Comparison of ENCODE assay signal across 12 mouse cellular contexts in the genomic region with DNA sequence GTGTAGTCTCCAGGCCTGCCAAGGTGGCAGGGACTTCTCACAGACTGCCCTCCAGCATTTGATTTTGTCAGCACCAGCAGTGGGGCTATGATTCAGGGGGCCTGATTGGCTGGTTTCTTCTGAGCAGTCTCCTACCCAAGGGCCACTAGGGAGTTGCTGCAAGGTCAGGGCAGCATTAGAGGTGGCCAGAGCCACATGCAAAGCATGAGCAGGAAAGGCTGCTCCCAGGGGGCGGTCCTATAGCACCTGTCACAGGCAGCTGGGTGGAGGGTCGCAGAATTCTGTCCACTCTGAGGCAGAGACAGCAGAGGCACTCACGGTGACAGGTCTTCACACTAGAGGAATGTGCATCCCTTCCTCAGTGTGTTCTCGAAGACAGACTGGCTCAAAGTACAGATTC. TPM values are rescaled to one million over a fixed set of nuclear protein-coding genes. Genes with fewer than 3 reads are reported as not detected.
A peak's percentile ranks its signal among the peaks of the same experiment; 100 is the strongest.
DNase-seq lines count a peak whose midpoint lies in the region; ATAC-seq and TF ChIP-seq lines count a peak whose summit lies in the region.
"Had no signal": no experiment of that assay in that cellular context is flagged by ENCODE, and none has a peak within 500 bp of the region (broad histone marks: within the 10 kb centered on the region; RNA-seq: fewer than 3 reads in every experiment).

No protein-coding gene starts in this region.

- no peak overlapping the region for H3K4me2 ChIP-seq in heart, embryonic 15.5 days
- no peak overlapping the region for H3K4me2 ChIP-seq in lung, embryonic 15.5 days
- H3K4me2 ChIP-seq: liver, embryonic 13.5 days; neural tube, embryonic 13.5 days had no signal

- H3K4me1 ChIP-seq in heart, embryonic 15.5 days (replicated peaks): peaks cover 55% of the 10 kb centered on the region
- peaks cover 22% of the 10 kb centered on the region for H3K4me1 ChIP-seq in heart, adult 2 months (ENCODE audit: control insufficient read depth, insufficient read depth, low read length)
- H3K4me1 ChIP-seq in lung, embryonic 15.5 days: peaks cover 68% of the 10 kb centered on the region
- peaks cover 16% of the 10 kb centered on the region for H3K4me1 ChIP-seq in lung, adult 2 months (ENCODE audit: control insufficient read depth, insufficient read depth, low read length)

- TF ChIP-seq POLR2A in heart, adult 2 months (IDR thresholded peaks at IDR 0.05; ENCODE audit: insufficient read depth, low read depth, low read length): no peak
- TF ChIP-seq POLR2A in lung, adult 2 months (IDR thresholded peaks at IDR 0.05; ENCODE audit: borderline replicate concordance, extremely low read depth, low read depth, low read length): no peak

- ATAC-seq in heart, embryonic 15.5 days (replicated peaks; ENCODE audit: insufficient number of reproducible peaks, insufficient read depth, low FRiP score, low read depth): peak; percentile 20; the same call in 1 of the 2 replicates
- no peak for ATAC-seq in lung, embryonic 15.5 days (ENCODE audit: borderline replicate concordance, extremely low read depth, low FRiP score, low TSS enrichment)

- WGBS in heart, embryonic 15.5 days: 60% methylated on average over 4 of the region's 4 CpGs
- 74% methylated on average over 4 of the region's 4 CpGs for WGBS in heart, adult 2 months
- 54% methylated on average over 4 of the region's 4 CpGs for WGBS in lung, embryonic 15.5 days
- 73% methylated on average over 4 of the region's 4 CpGs for WGBS in lung, adult 2 months

- TF ChIP-seq CTCF in heart, adult 2 months (IDR thresholded peaks at IDR 0.05): no peak
- TF ChIP-seq CTCF in lung, adult 2 months (IDR thresholded peaks at IDR 0.05; ENCODE audit: insufficient read depth, low read length): no peak

- TF ChIP-seq EP300 in heart, adult 2 months (IDR thresholded peaks at IDR 0.05; ENCODE audit: insufficient read depth, low read depth, low read length): no peak

- intact Hi-C loops in heart, adult 2 months (cut with DNase I): no loop called here

- H3K79me2 ChIP-seq in heart, adult 2 months (replicated peaks; ENCODE audit: control insufficient read depth, insufficient read depth, low read length): peaks cover 18% of the 10 kb centered on the region

- H3K9me3 ChIP-seq in heart, embryonic 15.5 days (replicated peaks): no peaks in the 10 kb centered on the region
- H3K9me3 ChIP-seq in lung, embryonic 15.5 days: no peaks in the 10 kb centered on the region
- H3K9me3 ChIP-seq: liver, embryonic 13.5 days; neural tube, embryonic 13.5 days had no signal

- no peak overlapping the region for H3K4me3 ChIP-seq in heart, embryonic 15.5 days
- H3K4me3 ChIP-seq in heart, adult 2 months: no peak overlapping the region
- H3K4me3 ChIP-seq in lung, embryonic 15.5 days: no peak overlapping the region
- no peak overlapping the region for H3K4me3 ChIP-seq in lung, adult 2 months (replicated peaks; ENCODE audit: extremely low read depth, low read depth, low read length)
- H3K4me3 ChIP-seq: liver, embryonic 13.5 days; neural tube, embryonic 13.5 days had no signal

- peak overlapping the region; percentile 14; the same call in 1 of the 2 replicates for H3K27ac ChIP-seq in heart, embryonic 15.5 days
- H3K27ac ChIP-seq in heart, adult 2 months: no peak overlapping the region
- H3K27ac ChIP-seq in lung, embryonic 15.5 days: peak overlapping the region; percentile 77
- H3K27ac ChIP-seq: liver, embryonic 13.5 days; neural tube, embryonic 13.5 days had no signal

- peak; percentile 41 for DNase-seq in adrenal gland, adult 2 months
- DNase-seq in adrenal gland, adult 18-20 months (ENCODE audit: low spot score in 2 of 2): no peak
- no peak for DNase-seq in heart, adult 2 months
- DNase-seq in lung, adult 2 months: no peak
- DNase-seq in A20 (ENCODE audit: low read depth, low spot score): peak; percentile 70
- DNase-seq in layer of hippocampus, postnatal 14 days (ENCODE audit: low spot score in 2 of 2): no peak
- DNase-seq: cerebellum, adult 8-10 months; liver, embryonic 13.5 days; thymus, adult 18-20 months had no signal

- H3K27me3 ChIP-seq in heart, embryonic 15.5 days: no peaks in the 10 kb centered on the region
- H3K27me3 ChIP-seq in heart, adult 2 months (ENCODE audit: control insufficient read depth, insufficient read depth, low read length): no peaks in the 10 kb centered on the region
- H3K27me3 ChIP-seq in lung, embryonic 15.5 days: no peaks in the 10 kb centered on the region
- H3K27me3 ChIP-seq: liver, embryonic 13.5 days; neural tube, embryonic 13.5 days had no signal

- no peaks in the 10 kb centered on the region for H3K36me3 ChIP-seq in heart, embryonic 15.5 days
- H3K36me3 ChIP-seq in heart, adult 2 months (ENCODE audit: control insufficient read depth, insufficient read depth, low read length): no peaks in the 10 kb centered on the region; the same call in none of the 2 replicates
- no peaks in the 10 kb centered on the region for H3K36me3 ChIP-seq in lung, embryonic 15.5 days
- H3K36me3 ChIP-seq: liver, embryonic 13.5 days; neural tube, embryonic 13.5 days had no signal

- H3K9ac ChIP-seq in heart, embryonic 15.5 days: no peak overlapping the region
- no peak overlapping the region for H3K9ac ChIP-seq in heart, adult 2 months (ENCODE audit: low read depth, low read length)
- no peak overlapping the region for H3K9ac ChIP-seq in lung, embryonic 15.5 days
- H3K9ac ChIP-seq: liver, embryonic 13.5 days; neural tube, embryonic 13.5 days had no signal

RNA-seq across cellular contexts. Expression of a gene that starts 12.1 kb away (rescaled TPM):
- total RNA-seq in adrenal gland, adult 2 months (2021): 10 to 100 TPM; 41.2 to 42.9 TPM
- 19.5 and 22.2 TPM in 2 replicates for polyA plus RNA-seq in adrenal gland, adult 2 months (2012; rRNA removed)
- 10 to 100 TPM; 46.7 to 47.4 TPM for total RNA-seq in adrenal gland, adult 18-20 months (2021)
- polyA plus RNA-seq in heart, embryonic 15.5 days (2015; fragmentation: Nextera tagmentation; extraction: Ambion mirVana): 3.4 and 5.1 TPM in 2 replicates
- total RNA-seq in heart, adult 2 months (2021): 10 to 100 TPM; 30.0 to 33.9 TPM
- polyA plus RNA-seq in heart, adult 2 months (2012; rRNA removed): 12.9 and 13.4 TPM in 2 replicates
- polyA plus RNA-seq in lung, embryonic 15.5 days (2015; fragmentation: Nextera tagmentation; extraction: Ambion mirVana): 8.0 and 8.3 TPM in 2 replicates
- 24.0 and 25.9 TPM in 2 replicates for polyA plus RNA-seq in lung, adult 2 months (2012; rRNA removed)
- total RNA-seq in layer of hippocampus, postnatal 14 days (2021): 10 to 100 TPM; 30.5 to 30.8 TPM

Comparison
In these comparisons a context has a peak if more than half of its experiments do, and no peak if none do; other contexts are left out.
1. DNase-seq: peak in adrenal gland, adult 2 months (single experiment) and A20 (single experiment); none in adrenal gland, adult 18-20 months (0 of 2), heart, adult 2 months (0 of 2), lung, adult 2 months (single experiment) and layer of hippocampus, postnatal 14 days (0 of 2).